Mouse (Mus musculus) left cerebral cortex, adult 11 months (tissue): ENCODE results near the gene Comp.
A peak's percentile ranks its signal among the peaks of the same experiment; 100 is the strongest.

ENCODE experiments used
- DNase-seq: peaks from one replicate; pipeline ENCODE4 v3.0.0; 2022; ENCODE audit warnings: low spot score

The Comp gene

GRCm38 (mm10) chr8:70352657-70353151 is 20.7 kb upstream of the Comp start:
- DNase-seq: no peak

GRCm38 (mm10) chr8:70353194-70353817 is 20.1 kb upstream of the Comp start, which contains the start of gene Upf1:
Upf1 (minus strand) TSS chr8:70353278.
- peak; percentile 98 for DNase-seq

DNA sequence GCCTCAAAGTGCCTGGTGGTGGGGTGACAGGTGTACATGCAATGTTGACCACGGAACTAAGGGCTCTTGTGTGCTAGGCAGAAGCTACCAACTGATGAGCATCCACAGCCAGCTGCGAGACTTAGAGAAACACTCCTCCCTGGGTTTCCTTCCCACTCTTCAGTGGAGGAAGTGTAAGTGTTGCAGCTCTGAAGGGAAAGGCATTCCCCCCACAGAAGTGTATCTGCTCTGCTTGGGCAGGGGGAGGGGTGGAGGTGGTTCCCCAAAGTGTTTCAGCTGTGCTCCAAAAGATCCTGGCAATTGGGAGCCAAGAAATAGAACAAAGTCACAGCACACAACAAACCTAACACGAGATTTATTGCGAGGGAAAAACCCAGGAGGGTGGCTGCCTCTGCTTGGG is 19.4 kb upstream of the Comp start:
- DNase-seq: no peak

DNA sequence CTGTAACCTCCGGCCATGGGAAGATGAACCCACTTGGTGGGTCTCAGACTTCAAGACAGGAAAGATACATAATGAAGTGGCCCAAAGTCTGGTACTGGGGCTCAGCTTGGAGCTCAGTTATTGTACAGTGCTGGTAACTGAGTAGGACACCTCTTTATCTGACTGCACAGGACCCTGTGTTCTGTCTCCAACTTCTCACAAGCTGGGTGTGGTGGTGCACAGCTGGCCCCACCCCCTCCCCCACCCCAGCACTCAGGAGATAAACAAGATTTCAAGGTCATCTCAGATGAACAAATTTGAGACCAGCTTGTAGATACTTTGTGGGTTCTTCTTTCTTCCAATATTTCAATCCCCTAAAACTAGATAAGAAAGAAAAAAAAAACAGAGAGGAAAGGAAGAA is 17.2 kb upstream of the Comp start:
- no peak for DNase-seq

GRCm38 (mm10) chr8:70359411-70359810 is 13.9 kb upstream of the Comp start:
- DNase-seq: no peak

- DNase-seq: no peak
Observed at GRCm38 (mm10) chr8:70360769-70361168, 12.6 kb upstream of the Comp start.

- DNase-seq: no peak
Observed at GRCm38 (mm10) chr8:70361484-70362032, 11.8 kb upstream of the Comp start.

DNA sequence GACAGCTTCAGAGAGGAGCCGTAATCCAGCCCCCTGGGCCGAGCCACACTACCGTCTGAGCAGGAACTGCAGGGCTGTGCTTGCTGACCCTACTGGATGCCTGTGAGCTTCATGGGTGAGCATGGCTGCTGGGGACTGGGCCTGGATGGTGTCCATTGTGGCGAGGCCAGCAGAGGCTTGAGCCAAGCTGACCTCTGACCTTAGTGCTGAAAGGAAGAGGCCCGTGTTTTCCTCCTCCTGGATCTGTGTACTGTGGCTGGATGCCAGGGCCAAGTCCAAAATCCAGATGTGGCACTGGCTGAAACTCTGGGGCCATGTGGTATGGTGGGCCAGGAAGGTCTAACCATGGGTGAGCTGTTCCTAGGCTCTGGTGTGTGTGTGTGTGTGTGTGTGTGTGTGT is 9.3 kb upstream of the Comp start:
- DNase-seq: no peak

DNA sequence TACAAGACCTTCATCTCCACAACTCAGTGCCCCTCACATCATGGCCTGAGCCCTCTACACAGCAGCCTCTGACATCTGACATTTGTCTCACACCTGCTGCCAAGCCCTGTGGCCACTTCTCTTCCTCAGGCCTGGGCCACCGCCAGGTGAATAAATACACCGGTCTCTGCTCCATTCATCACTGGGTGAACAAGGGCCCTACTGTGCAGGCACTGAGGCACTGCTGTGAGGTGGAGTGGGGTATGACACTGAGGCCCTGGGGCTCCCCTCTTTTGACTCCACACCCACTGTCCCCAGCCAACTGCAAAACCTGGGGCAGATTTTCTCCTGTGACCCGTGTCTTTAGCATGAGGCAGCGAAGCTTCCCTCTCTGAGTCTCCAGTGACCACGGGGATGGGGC is 6.8 kb upstream of the Comp start:
- DNase-seq: no peak

DNA sequence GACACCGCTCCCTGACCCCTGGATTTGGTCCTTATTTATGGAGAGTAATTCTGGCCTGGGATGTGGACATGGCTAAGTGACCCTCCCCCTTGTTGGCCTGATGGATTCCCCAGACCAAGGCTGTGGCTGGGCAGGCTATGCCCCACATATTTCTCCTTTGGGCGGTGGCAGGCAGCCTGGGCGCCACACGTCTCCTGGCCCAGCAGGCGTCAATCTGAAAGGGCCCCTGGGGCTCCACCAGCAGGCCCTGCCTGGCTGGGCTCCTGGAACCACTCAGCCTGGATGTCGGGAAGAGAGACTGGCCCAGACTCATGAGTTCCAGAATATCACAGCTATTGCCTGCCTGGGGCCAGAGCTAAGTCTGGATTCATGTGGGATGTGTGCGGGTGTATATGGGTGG is 2.9 kb upstream of the Comp start:
- no peak for DNase-seq

DNA sequence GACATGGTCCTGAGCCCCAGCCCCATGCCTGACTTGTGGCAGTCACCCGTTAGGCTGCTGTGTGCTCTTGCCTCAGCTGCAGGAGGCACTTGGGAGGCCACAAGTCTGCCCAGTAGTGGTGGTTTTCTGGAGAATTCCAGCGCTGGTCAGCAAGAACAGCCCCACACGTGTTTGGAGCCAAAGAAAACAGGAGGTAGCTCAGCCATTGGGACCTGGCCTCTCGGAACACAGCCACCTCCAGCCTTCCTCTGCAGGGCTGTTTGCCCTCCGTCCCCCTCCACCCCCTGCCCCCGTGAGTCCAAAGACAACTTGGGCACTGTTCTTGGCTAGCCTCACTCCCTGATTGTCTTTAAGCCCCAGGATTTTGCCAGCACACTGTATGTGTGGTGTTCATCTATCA is 1.4 kb upstream of the Comp start:
- DNase-seq: no peak

- DNase-seq: no peak
Observed at GRCm38 (mm10) chr8:70374318-70374927, 1.1 kb downstream of the Comp start.

- no peak for DNase-seq
Observed at GRCm38 (mm10) chr8:70375212-70375859, 2.0 kb downstream of the Comp start.

DNA sequence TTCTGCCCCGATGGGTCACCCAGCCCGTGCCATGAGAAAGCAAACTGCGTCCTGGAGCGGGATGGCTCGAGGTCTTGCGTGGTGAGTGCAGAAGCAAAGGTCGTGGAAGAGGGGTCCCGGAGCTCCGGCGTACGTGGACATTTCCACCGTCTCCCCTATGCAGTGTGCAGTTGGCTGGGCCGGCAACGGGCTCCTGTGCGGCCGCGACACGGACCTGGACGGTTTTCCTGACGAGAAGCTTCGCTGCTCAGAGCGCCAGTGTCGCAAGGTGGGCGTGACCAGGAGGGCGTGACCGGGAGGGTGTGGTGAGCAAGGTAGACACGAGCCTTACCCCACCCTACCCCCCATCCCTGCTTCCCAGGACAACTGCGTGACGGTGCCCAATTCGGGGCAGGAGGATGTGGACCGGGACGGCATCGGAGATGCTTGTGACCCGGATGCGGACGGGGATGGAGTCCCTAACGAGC is 3.0 kb downstream of the Comp start:
- DNase-seq: no peak

DNA sequence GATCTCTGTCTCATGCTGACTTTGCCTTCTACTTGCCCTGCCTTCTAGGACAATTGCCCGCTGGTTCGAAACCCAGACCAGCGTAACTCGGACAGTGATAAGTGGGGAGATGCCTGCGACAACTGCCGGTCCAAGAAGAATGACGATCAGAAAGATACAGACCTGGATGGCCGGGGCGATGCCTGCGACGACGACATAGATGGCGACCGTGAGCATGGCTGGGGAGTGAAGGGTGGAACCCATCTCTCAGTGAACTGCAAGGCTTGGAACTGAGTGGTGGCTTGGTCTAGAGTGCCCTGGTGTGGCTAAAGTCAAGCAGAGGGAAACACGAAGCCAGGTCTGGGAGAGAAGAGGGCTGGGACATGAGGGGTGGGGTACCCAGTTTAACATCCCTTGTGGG is 3.7 kb downstream of the Comp start:
- DNase-seq: no peak

DNA sequence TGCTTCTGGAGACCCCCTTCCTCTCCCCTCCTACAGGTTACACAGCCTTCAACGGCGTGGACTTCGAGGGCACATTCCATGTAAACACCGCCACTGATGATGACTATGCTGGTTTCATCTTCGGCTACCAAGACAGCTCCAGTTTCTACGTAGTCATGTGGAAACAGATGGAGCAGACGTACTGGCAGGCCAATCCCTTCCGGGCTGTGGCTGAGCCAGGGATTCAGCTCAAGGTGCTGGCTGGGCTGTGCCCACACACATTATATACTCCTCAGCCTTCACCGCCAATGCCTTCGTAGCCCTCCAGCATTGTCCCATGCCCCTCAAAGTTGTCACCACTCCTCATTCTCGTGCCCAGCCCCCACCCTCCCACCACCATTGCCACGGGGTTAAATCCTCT is 6.7 kb downstream of the Comp start:
- DNase-seq: no peak

DNA sequence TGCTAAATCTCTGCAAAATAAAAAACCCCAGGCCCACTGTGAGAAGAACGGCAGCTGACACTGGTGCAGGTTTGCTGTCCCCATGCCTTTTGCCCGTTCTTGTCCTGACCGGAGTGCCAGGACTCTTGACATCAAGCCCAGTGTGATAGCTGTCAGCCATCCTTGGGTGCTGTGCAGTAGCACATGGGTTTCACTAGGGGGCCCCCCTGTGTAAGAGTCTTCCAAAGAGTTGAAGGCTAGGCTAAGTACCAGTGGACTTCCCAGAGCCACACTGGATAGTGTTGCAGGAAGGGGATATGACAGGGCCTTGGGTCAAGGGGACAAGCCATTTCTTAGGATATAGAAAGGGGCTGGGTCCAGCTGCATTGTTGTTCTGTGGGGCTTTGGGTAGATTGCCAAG is 9.9 kb downstream of the Comp start:
- DNase-seq: peak; percentile 65

- no peak for DNase-seq
Observed at GRCm38 (mm10) chr8:70389678-70390077, 16.3 kb downstream of the Comp start.

DNA sequence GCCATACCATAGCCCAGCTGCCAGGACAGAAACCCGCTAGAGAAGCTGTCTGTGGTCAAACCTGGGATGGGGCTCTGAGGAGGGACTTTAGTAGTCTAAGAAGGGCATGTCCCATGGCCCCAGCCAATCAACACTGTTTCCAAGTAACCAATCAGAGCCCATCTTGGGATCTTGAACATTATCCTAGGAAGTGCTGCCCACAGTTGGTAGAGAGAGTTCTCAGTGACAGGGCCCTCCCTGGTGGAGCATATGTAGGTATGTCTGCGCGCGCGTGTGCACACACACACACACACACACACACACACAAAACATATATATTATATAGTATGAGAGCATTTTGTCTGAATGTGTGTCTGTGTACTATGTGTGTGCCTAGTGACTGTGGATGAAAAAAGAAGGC is 19.7 kb downstream of the Comp start:
- DNase-seq: no peak

- DNase-seq: no peak
Observed at GRCm38 (mm10) chr8:70394269-70394998, 21.1 kb downstream of the Comp start.

GRCm38 (mm10) chr8:70395649-70396048 is 22.3 kb downstream of the Comp start:
- no peak for DNase-seq

GRCm38 (mm10) chr8:70396184-70396583 is 22.8 kb downstream of the Comp start:
- no peak for DNase-seq
